Mouse (Mus musculus) erythroblast, embryonic 14.5 days (primary cell): Measurements from ENCODE around the gene AL607142.1.

Experiments used
- GATA1 ChIP-seq: IDR thresholded peaks from 2 replicates; pipeline ENCODE4 v1.6.1; 2012; ENCODE audit warnings: low read length, inconsistent platforms, mixed read lengths
- TAL1 ChIP-seq: IDR thresholded peaks from 3 replicates; pipeline ENCODE4 v1.6.1; 2012; ENCODE audit warnings: low read length, inconsistent platforms, mixed read lengths

DNA sequence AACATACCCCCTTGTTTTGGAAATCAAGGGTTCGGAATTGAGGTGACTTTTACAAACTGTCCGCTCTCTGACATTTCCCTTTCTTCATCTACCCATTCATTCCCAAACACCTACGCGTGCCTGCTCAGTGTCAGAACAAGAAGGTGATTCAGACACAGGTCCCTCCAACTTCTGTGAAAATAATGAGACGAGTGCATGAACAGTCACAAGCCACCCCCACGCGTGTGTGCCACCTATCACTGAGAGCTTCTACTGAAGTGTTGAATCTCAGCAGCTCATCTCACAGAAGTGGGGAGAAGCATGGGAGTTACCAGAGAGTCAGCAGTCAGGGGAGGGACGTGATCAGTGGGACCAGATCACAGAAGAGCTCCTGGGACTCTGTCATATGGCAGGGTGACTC, 12.5 kb downstream of the AL607142.1 start:
- TF ChIP-seq GATA1 (no peak), TAL1 (no peak)
